Mouse (Mus musculus) MEL (cell line): ENCODE results near the gene Szrd1. TPM values are rescaled to one million over a fixed set of nuclear protein-coding genes. Genes with fewer than 3 reads are reported as not detected.
A peak's percentile ranks its signal among the peaks of the same experiment; 100 is the strongest.
"Not testable (repeated sequence)": the region's sequence is repeated elsewhere in the genome, so short reads cannot be mapped to it uniquely, and the experiment has no call there.

Experiments used
- DNase-seq: peaks from one replicate; pipeline ENCODE4 v3.0.0; 2011; ENCODE audit warnings: low read depth, low spot score
- H3K27ac ChIP-seq: 2 replicates; pipeline ENCODE4 v1.5.1; 2012; ENCODE audit warnings: low read depth, mild to moderate bottlenecking, control low read depth, low read length, moderate library complexity; ENCODE audit not compliant: control insufficient read depth
- H3K27me3 ChIP-seq, 2 experiments: fragments of 150-350 bp in 1 of 2; sonication (generic) in 1 of 2; 2 replicates each; pipeline ENCODE4 v1.6.1; 2012; ENCODE audit warnings: low read length in 2 of 2, mild to moderate bottlenecking in 2 of 2, improper control_type of control experiment in 1 of 2, moderate library complexity in 1 of 2; ENCODE audit not compliant: insufficient read depth in 2 of 2, control insufficient read depth in 1 of 2
- H3K36me3 ChIP-seq, 2 experiments: 2 replicates each; pipeline ENCODE4 v1.6.1; 2012 to 2014; ENCODE audit warnings: low read length in 2 of 2, improper control_type of control experiment in 1 of 2, inconsistent platforms in 1 of 2, mild to moderate bottlenecking in 1 of 2; ENCODE audit not compliant: insufficient read depth in 2 of 2, control insufficient read depth in 1 of 2
- H3K4me1 ChIP-seq, 2 experiments: fragments of 150-350 bp in 1 of 2; sonication (generic) in 1 of 2; 2 replicates each; pipeline ENCODE4 v1.6.1; 2012; ENCODE audit warnings: low read length in 2 of 2, improper control_type of control experiment in 1 of 2, mild to moderate bottlenecking in 1 of 2; ENCODE audit not compliant: insufficient read depth in 2 of 2, control insufficient read depth in 1 of 2
- H3K4me3 ChIP-seq, 2 experiments: fragments of 150-350 bp in 1 of 2; sonication (generic) in 1 of 2; 2 replicates each; pipeline ENCODE4 v1.5.1; 2012; ENCODE audit warnings: low read depth in 2 of 2, low read length in 2 of 2, mild to moderate bottlenecking in 2 of 2, moderate library complexity in 2 of 2, control low read depth in 1 of 2, improper control_type of control experiment in 1 of 2; ENCODE audit not compliant: control insufficient read depth in 1 of 2, insufficient read depth in 1 of 2
- H3K79me2 ChIP-seq: 2 replicates; pipeline ENCODE4 v1.6.1; 2012; ENCODE audit warnings: mild to moderate bottlenecking, low read length, moderate library complexity; ENCODE audit not compliant: control insufficient read depth, poor library complexity, insufficient read depth
- H3K9ac ChIP-seq: 2 replicates; pipeline ENCODE4 v1.6.1; 2012; ENCODE audit warnings: low read depth, mild to moderate bottlenecking, control low read depth, low read length, moderate library complexity; ENCODE audit not compliant: control insufficient read depth, poor library complexity, severe bottlenecking
- H3K9me3 ChIP-seq: fragments of 150-350 bp; sonication (generic); replicated peaks from 2 replicates; pipeline ENCODE4 v1.6.1; 2012; ENCODE audit warnings: mild to moderate bottlenecking, low read length, improper control_type of control experiment, moderate library complexity; ENCODE audit not compliant: insufficient read depth
- BHLHE40 ChIP-seq: IDR thresholded peaks from 2 replicates; pipeline ENCODE4 v1.6.1; 2012; ENCODE audit warnings: low read depth, mild to moderate bottlenecking, inconsistent platforms, low read length, improper control_type of control experiment, borderline replicate concordance
- CHD1 ChIP-seq: IDR thresholded peaks from 2 replicates; pipeline ENCODE4 v1.6.1; 2012; ENCODE audit warnings: low read depth, mild to moderate bottlenecking, inconsistent platforms, low read length, improper control_type of control experiment
- ELF1 ChIP-seq: IDR thresholded peaks from 2 replicates; pipeline ENCODE4 v1.6.1; 2014; ENCODE audit warnings: low read depth, mild to moderate bottlenecking, inconsistent platforms, low read length, improper control_type of control experiment, moderate library complexity
- EP300 ChIP-seq, 2 experiments: IDR thresholded peaks; 2 replicates each; pipeline ENCODE4 v1.6.1; 2011; ENCODE audit warnings: improper control_type of control experiment in 2 of 2, low read length in 2 of 2, low read depth in 1 of 2, mild to moderate bottlenecking in 1 of 2
- HCFC1 ChIP-seq: IDR thresholded peaks from 2 replicates; pipeline ENCODE4 v1.6.1; 2012; ENCODE audit warnings: low read depth, mild to moderate bottlenecking, inconsistent platforms, low read length, improper control_type of control experiment, moderate library complexity
- JUND ChIP-seq: IDR thresholded peaks from 2 replicates; pipeline ENCODE4 v1.6.1; 2011; ENCODE audit warnings: low read depth, mild to moderate bottlenecking, improper control_type of control experiment, low read length
- MAFK ChIP-seq: IDR thresholded peaks from 2 replicates; pipeline ENCODE4 v1.6.1; 2011; ENCODE audit warnings: low read depth, mild to moderate bottlenecking, low read length, improper control_type of control experiment, borderline replicate concordance
- MXI1 ChIP-seq: IDR thresholded peaks from 2 replicates; pipeline ENCODE4 v1.6.1; 2011; ENCODE audit warnings: mild to moderate bottlenecking, low read depth, low read length, improper control_type of control experiment
- MYC ChIP-seq: IDR thresholded peaks from 2 replicates; pipeline ENCODE4 v1.6.1; 2011; ENCODE audit warnings: low read depth, mild to moderate bottlenecking, low read length, improper control_type of control experiment, moderate library complexity
- NRF1 ChIP-seq: IDR thresholded peaks from 2 replicates; pipeline ENCODE4 v1.6.1; 2014; ENCODE audit warnings: low read depth, mild to moderate bottlenecking, inconsistent platforms, low read length, improper control_type of control experiment, moderate library complexity; ENCODE audit not compliant: poor library complexity, insufficient read depth, severe bottlenecking
- POLR2A ChIP-seq, 2 experiments: IDR thresholded peaks; 2 replicates each; pipeline ENCODE4 v1.6.1; 2011 to 2012; ENCODE audit warnings: low read length in 2 of 2, mild to moderate bottlenecking in 2 of 2, control low read depth in 1 of 2, improper control_type of control experiment in 1 of 2, low read depth in 1 of 2, moderate library complexity in 1 of 2; ENCODE audit not compliant: control insufficient read depth in 1 of 2, insufficient read depth in 1 of 2, poor library complexity in 1 of 2
- RAD21 ChIP-seq: IDR thresholded peaks from 2 replicates; pipeline ENCODE4 v1.6.1; 2011; ENCODE audit warnings: mild to moderate bottlenecking, low read depth, low read length, improper control_type of control experiment
- SIN3A ChIP-seq: IDR thresholded peaks from 2 replicates; pipeline ENCODE4 v1.6.1; 2012; ENCODE audit warnings: low read length, improper control_type of control experiment, inconsistent platforms
- TBP ChIP-seq: IDR thresholded peaks from 2 replicates; pipeline ENCODE4 v1.8.0; 2011; ENCODE audit warnings: low read depth, low read length, improper control_type of control experiment
- TCF12 ChIP-seq: IDR thresholded peaks from 2 replicates; pipeline ENCODE4 v1.6.1; 2014; ENCODE audit warnings: low read depth, mild to moderate bottlenecking, inconsistent platforms, low read length, improper control_type of control experiment, moderate library complexity
- UBTF ChIP-seq: IDR thresholded peaks from 2 replicates; pipeline ENCODE4 v1.6.1; 2012; ENCODE audit warnings: low read depth, mild to moderate bottlenecking, inconsistent platforms, low read length, improper control_type of control experiment, moderate library complexity, borderline replicate concordance; ENCODE audit not compliant: insufficient read depth
- USF2 ChIP-seq, 2 experiments: IDR thresholded peaks; 2 replicates each; pipeline ENCODE4 v1.6.1; 2011 to 2012; ENCODE audit warnings: improper control_type of control experiment in 2 of 2, low read length in 2 of 2, borderline replicate concordance in 1 of 2, inconsistent platforms in 1 of 2, low read depth in 1 of 2, mild to moderate bottlenecking in 1 of 2; ENCODE audit not compliant: insufficient read depth in 1 of 2
- ZC3H11A ChIP-seq: IDR thresholded peaks from 2 replicates; pipeline ENCODE4 v1.6.1; 2012; ENCODE audit warnings: low read depth, mild to moderate bottlenecking, inconsistent platforms, low read length, improper control_type of control experiment
- ZNF384 ChIP-seq: IDR thresholded peaks from 2 replicates; pipeline ENCODE4 v1.6.1; 2012; ENCODE audit warnings: low read depth, mild to moderate bottlenecking, inconsistent platforms, low read length, improper control_type of control experiment
- polyA plus RNA-seq, 2 experiments: library from polyadenylated mRNA; stranded (reverse) in 1 of 2; unstranded in 1 of 2; fragments of >175 nt in 1 of 2; fragments of >200 nt in 1 of 2; gene quantifications; 2 replicates each; pipeline versions ENCODE4 v1.2.1 to v1.2.4; 2012; ENCODE audit warnings: low replicate concordance in 2 of 2, low read depth in 1 of 2; ENCODE audit not compliant: insufficient read length in 2 of 2, insufficient read depth in 1 of 2, missing spikeins in 1 of 2
- total RNA-seq: library from RNA; depleted of rRNA; stranded (reverse); fragments of 300-350 nt; gene quantifications from 2 replicates; pipeline ENCODE4 v1.2.3, GENCODE M21; 2012

Szrd1 gene
- total and polyA plus RNA-seq, 3 experiments = 63.0 to 137 TPM; not detected in 1

- TF ChIP-seq MAFK (no peak), USF2 (IDR thresholded peaks at IDR 0.05; ENCODE audit: borderline replicate concordance in 1 of 2, insufficient read depth in 1 of 2, low read depth in 1 of 2, low read length in 2 of 2) (no peak), EP300 (IDR thresholded peaks at IDR 0.05; ENCODE audit: low read depth in 1 of 2, low read length in 2 of 2) (0 out of 4 replicates have a peak, but pooled peaks of 1 of the 2 experiments have one; percentile 4), ZNF384 (peak; percentile 48; the same call in 1 of the 2 replicates), POLR2A (IDR thresholded peaks at IDR 0.05; ENCODE audit: control insufficient read depth in 1 of 2, insufficient read depth in 1 of 2, low read depth in 1 of 2, low read length in 2 of 2, poor library complexity in 1 of 2) (no peak), MXI1 (peak; percentile 80), TBP (no peak)
Measured at GRCm38 (mm10) chr4:141142285-141142811, 2.8 kb upstream of the Szrd1 start (continued).

GRCm38 (mm10) chr4:141140967-141141366 is 1.4 kb upstream of the Szrd1 start:
- DNase-seq = no peak
- Histone ChIP-seq H3K79me2 (peaks cover 34% of the 10 kb centered on the region), H3K9ac (no peak overlapping the region), H3K4me3 (no peak overlapping the region), H3K36me3 (peaks cover 0 to 10% of the 10 kb centered on the region in 2 experiments; a peak in 2 of 4 replicates), H3K4me1 (peaks cover 0 to 17% of the 10 kb centered on the region in 2 experiments; a peak in 2 of 4 replicates), H3K9me3 (no peaks in the 10 kb centered on the region), H3K27me3 (no peaks in the 10 kb centered on the region), H3K27ac (no peak overlapping the region)
- TF ChIP-seq EP300 (IDR thresholded peaks at IDR 0.05; ENCODE audit: low read depth in 1 of 2, low read length in 2 of 2) (no peak), SIN3A (no peak)

- Histone ChIP-seq H3K9ac (peak overlapping the region; percentile 30; the same call in 1 of the 2 replicates), H3K4me3 (peak overlapping the region in 1 of 2 experiments; percentile 15; a peak in 2 of 4 replicates), H3K4me1 (peaks cover 0 to 17% of the 10 kb centered on the region in 2 experiments; a peak in 2 of 4 replicates), H3K79me2 (peaks cover 38% of the 10 kb centered on the region)
- not testable (repeated sequence) for DNase-seq, H3K27ac ChIP-seq, H3K36me3 ChIP-seq, H3K9me3 ChIP-seq, H3K27me3 ChIP-seq
Measured at GRCm38 (mm10) chr4:141140354-141140753, 779 bp upstream of the Szrd1 start.

GRCm38 (mm10) chr4:141138425-141139115 is 1.0 kb downstream of the Szrd1 start:
- peak; percentile 73 for DNase-seq
- Histone ChIP-seq H3K9ac (peak overlapping the region; percentile 99), H3K4me1 (peaks cover 0 to 17% of the 10 kb centered on the region in 2 experiments; a peak in 2 of 4 replicates), H3K36me3 (peaks cover 0 to 10% of the 10 kb centered on the region in 2 experiments; a peak in 3 of 4 replicates), H3K4me3 (peak overlapping the region; percentile 82 to 94), H3K27me3 (no peaks in the 10 kb centered on the region), H3K79me2 (peaks cover 54% of the 10 kb centered on the region), H3K27ac (peak overlapping the region; percentile 91), H3K9me3 (no peaks in the 10 kb centered on the region)
- TF ChIP-seq ZNF384 (no peak), EP300 (IDR thresholded peaks at IDR 0.05; ENCODE audit: low read depth in 1 of 2, low read length in 2 of 2) (0 out of 4 replicates have a peak, but pooled peaks of 1 of the 2 experiments have one; percentile 18), RAD21 (no peak), NRF1 (no peak), ELF1 (no peak), CHD1 (peak; percentile 54; the same call in 1 of the 2 replicates), SIN3A (no peak), HCFC1 (no peak), MYC (peak; percentile 61), MAFK (peak; percentile 76; the same call in 1 of the 2 replicates), JUND (no peak), BHLHE40 (no peak), ZC3H11A (no peak), TCF12 (no peak), USF2 (IDR thresholded peaks at IDR 0.05; ENCODE audit: borderline replicate concordance in 1 of 2, insufficient read depth in 1 of 2, low read depth in 1 of 2, low read length in 2 of 2) (no peak), UBTF (no peak)
